Mouse (Mus musculus) small intestine, adult 2 months (tissue): Measurements from ENCODE around the gene Gtpbp3.

ENCODE experiments used
- CTCF ChIP-seq: fragments of 200-500 bp; IDR thresholded peaks from 2 replicates; pipeline ENCODE4 v1.5.1; 2012; ENCODE audit warnings: low read depth, mild to moderate bottlenecking, control low read depth, inconsistent platforms, low read length, moderate library complexity, mixed read lengths; ENCODE audit not compliant: insufficient replicate concordance, insufficient read length; ENCODE audit errors: extremely low read depth
- POLR2A ChIP-seq: fragments of 200-500 bp; IDR thresholded peaks from 2 replicates; pipeline ENCODE4 v1.6.1; 2012; ENCODE audit warnings: low read depth, mild to moderate bottlenecking, control low read depth, inconsistent platforms, low read length, moderate library complexity

- no peak for TF ChIP-seq CTCF
- TF ChIP-seq POLR2A, result no peak
Observed at GRCm38 (mm10) chr8:71525226-71526050, 37.5 kb downstream of the Gtpbp3 start, which contains the start of gene Ccdc194.
